Mouse (Mus musculus) naive thymus-derived CD4-positive, alpha-beta T cell, adult 2 months (primary cell): Measurements from ENCODE around the gene Wdr64.

Experiments
- DNase-seq: peaks from one replicate; pipeline ENCODE4 v3.0.0-alpha.2; 2011; ENCODE audit warnings: low read depth

The Wdr64 gene

GRCm38 (mm10) chr1:175698293-175698692, at the start of gene Wdr64:
Wdr64 (plus strand) TSS chr1:175698593.
- no peak for DNase-seq

GRCm38 (mm10) chr1:175648615-175649014, 49.8 kb upstream of the Wdr64 start:
- DNase-seq: no peak

GRCm38 (mm10) chr1:175659900-175660299, 38.5 kb upstream of the Wdr64 start:
- no peak for DNase-seq

- DNase-seq: peak; percentile 56
These were observed 29.6 kb upstream of the Wdr64 start for GRCm38 (mm10) chr1:175668666-175669405.

DNA sequence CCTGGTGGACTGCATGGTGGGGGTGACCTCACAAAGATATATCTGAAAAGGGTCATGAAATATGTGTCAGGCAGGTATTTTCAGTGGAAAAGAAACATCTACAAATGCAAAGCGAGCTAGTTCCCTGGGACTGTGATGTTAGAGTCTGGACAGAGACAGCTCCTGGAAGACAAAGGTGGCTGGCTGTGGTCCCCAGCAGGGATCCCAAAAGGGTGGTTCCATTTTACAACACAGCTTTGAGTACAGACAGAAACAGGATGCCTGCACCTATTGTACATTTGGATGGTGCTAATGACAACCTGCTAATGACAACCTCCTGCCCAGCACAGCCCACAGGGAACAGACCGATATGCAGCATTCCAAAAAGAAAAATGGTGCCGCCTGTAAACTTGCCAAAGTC, 28.9 kb upstream of the Wdr64 start:
- no peak for DNase-seq

GRCm38 (mm10) chr1:175670042-175670441, 28.4 kb upstream of the Wdr64 start:
- DNase-seq: no peak

DNA sequence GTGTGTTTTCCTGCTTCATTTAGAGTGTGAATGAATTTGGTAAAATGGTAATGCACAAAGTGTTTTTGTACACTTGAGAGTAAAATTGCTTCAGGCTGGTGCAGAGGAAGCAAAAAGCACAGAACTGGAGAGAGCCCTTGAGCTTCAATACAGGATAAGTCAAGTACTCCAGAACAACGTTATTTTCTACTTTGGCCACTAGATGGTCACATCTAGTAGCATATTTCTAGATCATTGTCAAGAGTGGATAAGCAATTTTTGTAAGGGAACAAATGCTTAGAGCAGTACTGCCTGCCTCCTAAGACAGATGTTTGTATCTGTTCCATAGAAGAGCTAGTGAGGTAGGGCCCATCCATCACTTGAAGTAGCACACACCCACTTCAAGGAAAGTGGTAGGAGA, 26.8 kb upstream of the Wdr64 start:
- peak; percentile 5 for DNase-seq

- no peak for DNase-seq
These were observed 24.6 kb upstream of the Wdr64 start for GRCm38 (mm10) chr1:175673563-175674325.

DNA sequence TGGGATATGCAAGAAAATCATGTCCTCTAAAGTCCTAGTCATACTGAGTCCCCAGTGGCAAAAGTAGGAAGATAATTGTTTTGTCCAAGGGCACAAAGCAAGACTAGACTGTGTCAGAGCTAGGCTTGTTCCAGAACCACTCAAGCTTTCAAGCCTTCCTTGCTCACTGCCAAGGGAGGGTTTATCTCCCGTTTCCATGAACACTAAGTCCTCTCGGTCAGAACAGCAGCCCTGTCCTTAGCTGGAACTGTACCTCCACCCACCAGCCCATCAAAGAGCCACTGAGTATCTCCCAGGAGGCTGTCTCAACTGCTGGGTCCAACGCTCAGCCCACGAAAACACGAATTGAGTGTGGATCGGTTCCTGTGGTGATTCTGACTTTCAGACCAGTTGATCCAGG, 23.3 kb upstream of the Wdr64 start:
- DNase-seq: no peak

DNA sequence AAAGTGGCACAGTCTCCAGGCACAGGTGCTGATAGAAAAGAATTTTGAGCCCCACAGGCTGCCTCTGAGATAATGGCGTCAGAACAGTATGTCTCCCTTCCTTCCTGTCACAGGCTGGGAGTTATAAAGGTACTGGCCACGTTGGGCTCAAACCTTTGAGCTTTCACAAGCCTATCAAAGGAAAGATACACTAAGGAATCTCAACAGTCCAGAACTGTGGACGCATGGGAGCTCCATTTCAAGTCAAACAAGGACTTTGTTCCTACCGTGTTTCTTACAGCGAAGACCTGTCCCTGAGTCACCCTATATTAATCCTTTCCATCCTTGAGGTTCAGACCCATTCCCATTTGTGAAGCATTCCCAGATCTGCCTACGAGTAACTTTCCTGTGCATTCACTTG, 20.9 kb upstream of the Wdr64 start:
- DNase-seq: no peak

GRCm38 (mm10) chr1:175680995-175681394, 17.4 kb upstream of the Wdr64 start:
- no peak for DNase-seq

DNA sequence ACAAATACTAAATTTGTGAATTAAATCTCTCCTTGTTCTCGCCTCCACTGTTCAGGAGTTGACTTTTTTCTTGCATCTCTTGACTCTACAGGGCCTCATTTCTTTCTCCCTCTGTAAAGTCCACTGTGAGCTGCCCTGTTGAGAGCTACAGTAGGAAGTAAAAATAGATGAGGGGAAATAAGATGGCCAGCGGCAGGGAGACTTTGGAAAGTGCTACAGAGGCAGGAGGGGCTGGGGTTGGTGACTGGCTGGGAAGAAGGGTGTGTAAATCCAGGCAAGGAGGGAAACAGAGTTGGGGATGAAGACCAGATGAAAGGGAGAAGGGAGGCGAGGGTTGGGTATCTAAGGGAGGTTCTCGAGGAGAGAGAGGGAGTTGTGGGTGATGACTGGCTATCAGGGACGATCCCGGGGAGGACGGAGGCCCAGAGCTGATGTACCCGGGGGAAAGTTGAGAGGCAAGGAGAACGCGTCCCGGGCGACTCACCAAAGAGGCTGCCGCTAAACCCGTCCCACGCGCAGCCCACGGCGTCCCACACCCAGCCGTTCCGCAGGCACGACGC, 6.6 kb upstream of the Wdr64 start:
- DNase-seq: no peak

DNA sequence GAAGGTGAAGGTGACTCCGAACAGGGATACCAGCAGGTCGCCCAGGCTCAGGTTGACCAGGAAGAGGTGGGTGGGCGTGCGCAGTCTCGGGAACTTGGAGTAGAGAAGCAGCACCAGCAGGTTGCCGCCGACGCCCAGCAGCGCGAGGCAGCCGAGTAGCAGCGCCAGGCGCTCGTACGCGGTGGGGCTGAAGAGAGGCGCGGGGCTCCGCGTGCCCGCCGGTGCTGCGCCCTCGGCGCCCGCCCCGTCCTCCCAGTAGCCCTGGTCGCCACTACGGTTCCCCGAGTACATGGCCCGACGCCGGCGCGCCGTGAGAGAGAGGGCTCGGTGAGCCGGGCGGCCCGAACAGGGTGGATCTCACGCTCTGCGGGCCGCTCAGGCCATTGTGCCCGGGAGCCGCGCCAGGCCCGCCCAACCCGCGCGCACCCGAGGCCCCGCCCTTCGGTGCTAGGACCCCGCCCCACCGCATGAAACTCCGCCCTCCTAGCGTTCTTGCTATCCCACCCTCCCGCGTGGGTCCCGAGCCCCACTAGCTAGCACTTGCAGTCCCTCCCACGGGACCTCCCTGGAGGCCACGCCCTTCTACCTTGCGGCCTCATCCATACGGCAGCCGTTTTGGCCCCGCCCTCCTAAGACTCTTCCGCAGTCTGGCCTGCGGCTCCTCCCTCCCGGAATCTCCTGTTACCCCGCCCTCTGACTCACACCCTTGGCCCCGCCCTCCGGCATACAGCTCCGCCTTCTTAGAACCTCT, 6.0 kb upstream of the Wdr64 start, which contains the start of the genes Opn3 and Chml:
TSS of gene Opn3 (minus strand) at position 531 of the 751 bp plus-strand sequence.
TSS of gene Chml (minus strand) at position 656 of the 751 bp plus-strand sequence.
- peak; percentile 100 for DNase-seq

DNA sequence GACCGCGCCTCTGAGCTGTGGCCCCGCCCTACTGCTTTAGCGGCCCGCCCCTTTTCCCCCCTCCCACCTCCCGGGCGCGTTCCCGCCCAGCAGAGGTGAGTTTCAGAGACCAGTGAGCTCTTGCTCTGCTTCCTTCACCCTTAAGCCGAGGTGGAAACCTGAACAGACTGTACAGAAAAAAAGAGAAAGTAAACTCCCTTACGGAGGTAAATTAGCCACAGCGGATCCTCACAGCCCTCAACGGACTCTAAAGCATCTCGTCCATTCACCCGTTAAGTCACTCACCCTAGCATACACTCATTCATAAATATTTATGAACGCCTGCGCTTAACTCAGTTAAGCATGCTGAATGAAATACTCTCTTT, 5.4 kb upstream of the Wdr64 start:
- DNase-seq: no peak

- no peak for DNase-seq
These were observed 4.9 kb upstream of the Wdr64 start for GRCm38 (mm10) chr1:175693429-175693960.

DNA sequence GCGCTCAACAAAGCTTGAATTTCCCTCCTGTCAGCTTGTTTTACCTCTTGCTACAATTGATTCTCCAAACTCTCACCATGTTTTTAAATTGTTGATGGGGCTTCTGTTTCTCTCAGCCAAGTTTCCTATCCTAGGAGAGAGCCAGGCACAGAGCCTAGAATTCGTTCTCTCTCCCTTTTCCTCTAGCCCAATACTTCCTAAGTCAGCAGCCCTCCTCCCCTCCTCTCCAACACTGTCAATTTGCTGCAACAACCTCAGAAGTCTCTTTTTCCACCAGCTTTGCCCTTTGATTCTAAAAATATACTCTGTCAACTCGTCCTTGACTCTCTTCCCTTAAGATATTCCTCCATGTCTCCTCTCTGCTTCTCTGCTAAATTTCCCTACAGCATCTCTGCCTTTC, 982 bp downstream of the Wdr64 start:
- DNase-seq: no peak

DNA sequence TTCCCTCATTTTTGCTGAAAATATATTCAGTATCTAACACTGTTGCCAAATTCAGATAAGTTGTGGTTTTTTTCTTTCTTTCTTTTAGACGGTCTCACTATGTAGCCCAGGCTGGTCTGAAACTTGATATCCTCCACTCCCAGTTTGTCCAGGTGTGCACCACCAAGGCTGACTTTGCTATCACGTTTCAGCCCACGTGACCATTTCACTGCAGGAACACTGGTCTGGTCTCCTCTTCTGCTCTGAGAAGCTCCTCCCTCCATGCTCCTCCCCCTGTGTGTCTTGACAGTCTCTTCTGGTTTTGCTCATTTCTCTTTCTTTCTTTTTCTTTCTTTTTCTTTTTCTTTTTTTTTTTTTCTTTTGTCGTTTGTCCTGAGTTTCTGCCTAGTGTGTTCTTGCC, 1.4 kb downstream of the Wdr64 start:
- no peak for DNase-seq

GRCm38 (mm10) chr1:175701145-175701544, 2.8 kb downstream of the Wdr64 start:
- no peak for DNase-seq

DNA sequence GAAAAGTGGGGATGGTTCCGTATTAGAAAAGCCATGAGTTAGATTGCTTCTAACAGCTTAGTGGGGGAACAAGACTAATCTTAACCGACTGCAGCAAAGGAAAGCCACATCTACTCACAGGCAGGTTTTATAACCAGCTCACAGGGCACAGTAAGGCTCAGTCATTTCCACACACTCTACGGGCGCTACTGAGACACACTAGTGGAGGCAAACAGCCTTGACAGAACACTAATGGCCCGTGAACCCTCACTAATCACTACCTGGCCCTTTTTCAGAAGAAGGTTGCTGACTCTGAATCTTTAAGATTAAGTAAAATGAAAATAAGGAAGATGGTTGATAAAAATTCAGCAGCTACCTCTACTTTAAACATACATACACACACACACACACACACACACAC, 9.2 kb downstream of the Wdr64 start:
- DNase-seq: no peak

DNA sequence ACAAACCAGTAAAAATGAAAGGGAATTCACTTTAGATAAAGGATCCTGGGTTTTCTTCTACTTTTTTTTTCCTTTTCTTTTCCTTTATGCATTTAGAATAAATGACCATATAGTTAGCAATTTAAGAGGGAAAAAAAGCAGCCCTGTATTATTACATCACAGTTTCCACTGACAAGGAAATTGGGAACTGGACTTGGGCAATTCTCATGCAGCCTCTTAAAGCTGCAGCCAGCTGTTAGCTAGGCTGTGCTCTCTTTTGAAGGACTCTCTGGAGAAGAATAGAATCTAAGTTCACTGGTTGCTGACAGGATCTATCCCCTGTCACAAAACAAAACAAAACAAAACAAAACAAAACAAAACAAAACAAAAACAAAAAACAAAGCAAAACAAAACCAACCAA, 9.6 kb downstream of the Wdr64 start:
- DNase-seq: no peak

GRCm38 (mm10) chr1:175712338-175712909, 14.0 kb downstream of the Wdr64 start:
- DNase-seq: no peak

DNA sequence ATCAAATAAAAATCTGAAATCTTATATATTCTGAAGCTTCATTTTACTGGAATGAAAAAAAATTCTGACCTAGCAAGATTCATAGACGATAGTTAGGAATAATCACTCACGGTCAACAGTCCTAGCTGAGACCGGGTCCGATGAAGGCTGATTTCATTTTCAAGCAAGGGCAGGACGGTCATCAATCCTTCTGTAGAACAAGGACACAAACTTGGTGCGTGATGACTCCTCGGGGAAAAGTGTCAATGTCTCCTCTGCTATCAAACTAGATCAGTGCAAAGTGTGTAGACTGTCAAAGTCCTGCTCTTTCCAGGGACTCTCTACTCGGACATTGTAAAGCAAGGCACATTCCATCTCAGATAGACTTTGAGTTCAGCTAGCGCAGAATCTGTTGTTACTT, 18.4 kb downstream of the Wdr64 start:
- DNase-seq: no peak
